Mouse (Mus musculus) erythroblast, embryonic 14.5 days (primary cell): ENCODE results near the gene Spaca5. TPM values are rescaled to one million over a fixed set of nuclear protein-coding genes. Genes with fewer than 3 reads are reported as not detected.

ENCODE experiments used
- H3K27me3 ChIP-seq: 2 replicates; pipeline ENCODE4 v1.6.1; 2012; ENCODE audit warnings: inconsistent platforms; ENCODE audit not compliant: control insufficient read depth
- H3K36me3 ChIP-seq: 2 replicates; pipeline ENCODE4 v1.6.1; 2012; ENCODE audit warnings: mild to moderate bottlenecking, inconsistent platforms; ENCODE audit not compliant: control insufficient read depth
- H3K4me1 ChIP-seq: 2 replicates; pipeline ENCODE4 v1.6.1; 2012; ENCODE audit warnings: inconsistent platforms; ENCODE audit not compliant: control insufficient read depth
- H3K4me3 ChIP-seq: replicated peaks from 2 replicates; pipeline ENCODE3; 2012; ENCODE audit warnings: moderate library complexity, mild to moderate bottlenecking, inconsistent platforms
- H3K9me3 ChIP-seq: 2 replicates; pipeline ENCODE4 v1.6.1; 2012; ENCODE audit warnings: low read length, inconsistent platforms, mixed read lengths; ENCODE audit not compliant: control insufficient read depth
- GATA1 ChIP-seq: IDR thresholded peaks from 2 replicates; pipeline ENCODE4 v1.6.1; 2012; ENCODE audit warnings: low read length, inconsistent platforms, mixed read lengths
- TAL1 ChIP-seq: IDR thresholded peaks from 3 replicates; pipeline ENCODE4 v1.6.1; 2012; ENCODE audit warnings: low read length, inconsistent platforms, mixed read lengths
- polyA plus RNA-seq: library from polyadenylated mRNA; stranded (reverse); fragments of >175 nt; gene quantifications from 2 replicates; pipeline ENCODE4 v1.2.3, GENCODE M21; 2012

Spaca5 gene
- not detected in 2 replicates for polyA plus RNA-seq

- H3K9me3 ChIP-seq = no peaks in the 10 kb centered on the region
- H3K4me3 ChIP-seq = no peak within 1 kb of the TSS
- no peaks in the 10 kb centered on the region for H3K4me1 ChIP-seq
- H3K27me3 ChIP-seq = no peaks in the 10 kb centered on the region
- H3K36me3 ChIP-seq = no peaks in the 10 kb centered on the region
- TF ChIP-seq TAL1 = no peak
- no peak for TF ChIP-seq GATA1
Measured at GRCm38 (mm10) chrX:21068106-21068505, at the start of gene Spaca5. Gene Spaca5, plus strand, starts transcription at chrX:21068406.

DNA sequence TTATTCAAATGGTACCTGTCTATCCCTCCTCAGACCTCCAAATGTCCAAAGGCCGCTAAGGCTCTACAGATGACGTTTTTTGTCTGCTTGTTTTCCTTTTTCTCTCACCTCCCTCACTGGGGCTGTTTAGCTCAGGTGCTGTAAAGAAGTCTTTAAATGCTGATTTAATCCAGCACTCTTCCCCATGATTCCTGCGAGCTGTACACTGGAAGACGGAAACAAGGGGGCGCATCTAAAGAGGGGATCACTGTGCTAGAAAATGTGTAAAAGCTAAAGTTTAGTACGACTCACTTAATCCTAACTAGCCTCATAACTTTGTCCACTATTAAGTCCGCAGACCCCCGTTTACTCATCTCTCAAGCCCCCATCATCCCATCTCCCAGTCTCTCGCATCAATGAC lies 6.7 kb upstream of the Spaca5 start:
- Histone ChIP-seq H3K27me3 (no peaks in the 10 kb centered on the region), H3K36me3 (no peaks in the 10 kb centered on the region), H3K4me3 (peak overlapping the region; percentile 77), H3K9me3 (no peaks in the 10 kb centered on the region), H3K4me1 (peaks cover 3% of the 10 kb centered on the region; the same call in 1 of the 2 replicates)
- TF ChIP-seq TAL1 (no peak), GATA1 (no peak)

DNA sequence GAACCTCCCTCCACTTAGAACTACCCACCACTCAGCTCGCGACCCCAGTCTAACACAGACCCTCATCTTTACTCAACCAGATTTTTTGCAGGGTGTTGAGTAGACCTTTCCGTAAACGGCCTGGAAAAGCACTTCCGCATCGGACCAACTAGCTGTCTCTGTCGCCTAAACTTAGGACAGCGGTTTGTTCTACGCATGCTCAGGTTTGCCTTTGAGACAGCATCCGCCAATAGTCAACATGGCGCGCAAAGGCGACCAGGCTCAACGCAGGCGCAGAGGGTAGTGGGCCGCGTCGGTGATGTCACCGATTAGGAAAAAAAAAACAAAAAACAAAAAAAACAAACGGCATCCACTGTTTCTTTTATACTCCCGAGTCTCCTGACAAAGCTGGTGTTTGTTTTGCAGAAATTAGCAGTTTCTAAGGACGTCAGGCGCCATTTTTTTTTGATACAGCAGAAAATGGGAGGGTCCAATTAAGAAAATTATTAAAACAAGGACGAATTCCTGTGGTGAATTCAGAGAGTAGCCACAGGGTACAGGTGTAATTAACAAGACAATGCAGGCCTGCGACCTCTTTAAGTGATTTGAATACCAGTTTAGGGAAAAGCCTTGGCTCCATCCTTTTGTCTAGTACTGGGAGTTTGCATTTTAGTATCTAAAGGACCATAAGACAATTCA lies 6.2 kb upstream of the Spaca5 start, which contains the start of gene Zfp182:
Zfp182 (minus strand) TSS at position 451 of the 678 bp plus-strand sequence.
- Histone ChIP-seq H3K4me3 (peak within 1 kb of the TSS; percentile 77), H3K9me3 (no peaks in the 10 kb centered on the region), H3K36me3 (no peaks in the 10 kb centered on the region), H3K4me1 (peaks cover 3% of the 10 kb centered on the region; the same call in 1 of the 2 replicates), H3K27me3 (no peaks in the 10 kb centered on the region)
- TF ChIP-seq TAL1 (no peak), GATA1 (no peak)

DNA sequence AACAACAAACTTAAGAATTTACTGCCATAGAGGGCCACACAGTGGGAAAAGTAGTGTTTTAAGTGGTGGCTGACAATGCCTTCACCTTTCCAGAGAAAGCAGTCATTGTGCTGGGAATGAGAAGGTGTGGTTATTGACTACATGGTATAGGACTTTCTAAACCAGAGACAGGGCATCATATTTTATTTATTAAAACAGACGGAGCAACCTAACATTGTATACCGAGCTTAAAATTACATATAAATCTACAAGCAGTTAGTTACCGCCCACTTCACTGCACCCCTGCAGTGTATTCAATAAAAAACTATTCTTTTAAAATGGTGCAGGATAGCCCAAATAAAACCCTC lies 5.7 kb upstream of the Spaca5 start:
- Histone ChIP-seq H3K9me3 (no peaks in the 10 kb centered on the region), H3K36me3 (no peaks in the 10 kb centered on the region), H3K4me3 (peak overlapping the region; percentile 77), H3K4me1 (peaks cover 3% of the 10 kb centered on the region; the same call in 1 of the 2 replicates), H3K27me3 (no peaks in the 10 kb centered on the region)
- no peak for TF ChIP-seq GATA1
- TF ChIP-seq TAL1 = no peak

DNA sequence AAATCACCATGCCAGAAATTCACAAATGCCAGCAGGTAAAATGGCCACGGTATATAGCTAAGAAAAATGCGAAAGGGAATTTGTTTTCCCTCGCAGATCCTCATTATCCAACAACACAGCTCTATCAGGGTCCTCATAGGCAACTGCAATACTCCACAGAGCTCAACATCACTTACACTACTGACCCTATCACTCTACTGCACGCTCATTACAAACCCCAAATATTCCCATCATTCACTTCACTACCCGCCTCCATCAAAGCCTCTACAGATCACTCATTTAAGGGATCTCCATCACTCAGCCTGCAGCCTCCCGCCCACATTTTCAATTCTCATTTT lies 20.4 kb downstream of the Spaca5 start:
- Histone ChIP-seq H3K36me3 (no peaks in the 10 kb centered on the region), H3K9me3 (no peaks in the 10 kb centered on the region), H3K27me3 (no peaks in the 10 kb centered on the region), H3K4me3 (peak overlapping the region; percentile 53), H3K4me1 (peaks cover 3% of the 10 kb centered on the region; the same call in 1 of the 2 replicates)
- TF ChIP-seq TAL1 = no peak
- no peak for TF ChIP-seq GATA1

DNA sequence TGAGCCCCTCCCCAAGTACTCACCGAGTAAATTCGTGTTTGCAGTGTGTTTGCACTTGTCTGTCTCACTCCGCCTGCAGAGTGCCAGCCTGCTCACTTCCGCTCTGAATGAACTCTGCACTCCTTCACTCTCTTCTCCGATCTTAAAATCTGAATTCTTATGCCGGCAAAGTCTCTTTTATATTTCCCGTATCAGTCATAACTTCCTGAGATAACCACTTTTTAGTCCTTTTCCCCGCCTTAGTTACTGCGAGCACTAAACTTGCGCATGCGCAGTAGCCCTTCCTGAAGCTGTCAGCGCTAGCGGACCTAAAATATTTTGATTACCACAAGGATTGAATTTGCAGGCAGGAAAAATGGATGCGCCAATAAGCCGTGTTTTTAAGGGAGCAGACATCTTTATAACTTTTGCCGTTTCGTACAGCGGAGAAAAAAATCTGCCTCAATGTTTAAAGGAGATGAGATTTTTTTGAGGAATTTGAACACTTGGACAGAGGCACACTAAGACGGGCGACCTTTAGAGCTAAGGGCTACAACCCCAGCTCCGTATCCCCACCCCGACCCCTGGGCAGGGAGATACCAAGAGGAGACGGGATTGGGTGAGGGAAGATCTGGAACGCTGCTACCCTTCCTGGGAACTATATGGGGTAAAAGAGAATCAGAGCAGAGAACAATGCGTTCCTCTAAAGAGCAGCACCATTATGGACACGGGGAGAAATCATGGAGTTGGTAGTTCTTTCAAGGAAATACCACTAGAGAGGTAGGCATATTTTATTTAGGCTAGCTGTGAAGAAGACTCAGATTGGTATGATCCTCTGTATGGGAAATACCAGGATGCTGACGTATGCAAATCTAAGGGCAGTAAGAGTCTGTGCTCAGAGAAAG lies 21.0 kb downstream of the Spaca5 start, which contains the start of gene Zfp300:
Zfp300 (minus strand) TSS at position 545 of the 884 bp plus-strand sequence.
- TF ChIP-seq TAL1 (no peak), GATA1 (no peak)
- Histone ChIP-seq H3K27me3 (no peaks in the 10 kb centered on the region), H3K36me3 (no peaks in the 10 kb centered on the region), H3K9me3 (no peaks in the 10 kb centered on the region), H3K4me1 (peaks cover 3% of the 10 kb centered on the region; the same call in 1 of the 2 replicates), H3K4me3 (peak within 1 kb of the TSS; percentile 53)

GRCm38 (mm10) chrX:21089867-21090239 lies 21.6 kb downstream of the Spaca5 start:
- no peaks in the 10 kb centered on the region for H3K9me3 ChIP-seq
- no peak for TF ChIP-seq GATA1
- no peaks in the 10 kb centered on the region for H3K36me3 ChIP-seq
- peaks cover 3% of the 10 kb centered on the region; the same call in 1 of the 2 replicates for H3K4me1 ChIP-seq
- no peak overlapping the region for H3K4me3 ChIP-seq
- H3K27me3 ChIP-seq = no peaks in the 10 kb centered on the region

DNA sequence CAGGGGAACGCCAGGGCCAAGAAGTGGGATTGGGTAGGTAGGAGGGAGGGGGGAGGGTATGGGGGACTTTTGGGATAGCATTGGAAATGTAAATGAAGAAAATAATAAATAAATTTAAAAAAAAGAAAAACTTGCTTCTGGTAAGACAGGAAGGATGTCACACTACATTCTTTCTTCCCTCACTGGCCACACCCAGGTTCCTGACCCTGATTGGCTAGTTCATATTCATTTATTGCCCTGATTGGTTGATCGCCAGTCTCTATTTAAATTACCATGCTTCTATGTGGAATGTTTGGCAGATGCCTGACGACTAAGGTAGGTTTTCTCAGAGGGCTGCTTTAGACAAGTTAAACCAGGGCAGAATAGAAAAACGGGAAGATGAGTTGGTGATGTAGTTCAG lies 47.3 kb downstream of the Spaca5 start, which contains the start of gene Ssxa1:
Ssxa1 (plus strand) TSS at position 301 of the 400 bp plus-strand sequence.
- TF ChIP-seq GATA1 (no peak), TAL1 (no peak)

More for the DNA sequence above, 47.3 kb downstream of the Spaca5 start, which contains the start of gene Ssxa1:
- Histone ChIP-seq H3K4me3 (no peak within 1 kb of the TSS), H3K27me3 (no peaks in the 10 kb centered on the region), H3K36me3 (no peaks in the 10 kb centered on the region), H3K9me3 (no peaks in the 10 kb centered on the region), H3K4me1 (no peaks in the 10 kb centered on the region)

Other genes starting within 250 kb of the Spaca5 start
- not detected in 2 replicates for gene Timp1, start 198.2 kb upstream of the Spaca5 start, polyA plus RNA-seq
- not detected in 2 replicates for gene Syn1, start 147.4 kb upstream of the Spaca5 start, polyA plus RNA-seq
- gene Cfp, start 136.9 kb upstream of the Spaca5 start, polyA plus RNA-seq = 1.6 and 1.9 TPM in 2 replicates
- gene Elk1, start 117.8 kb upstream of the Spaca5 start, polyA plus RNA-seq = 0.11 and 0.17 TPM in 2 replicates
- gene Uxt, start 106.4 kb upstream of the Spaca5 start, polyA plus RNA-seq = 1.6 and 2.8 TPM in 2 replicates
- gene Zfp182, start 6.1 kb upstream of the Spaca5 start, polyA plus RNA-seq = 0.01 TPM in 1 of 2 replicates, not detected in the other
- not detected in 2 replicates for gene Zfp300, start 21.1 kb downstream of the Spaca5 start, polyA plus RNA-seq
- not detected in 2 replicates for gene Ssxa1, start 47.4 kb downstream of the Spaca5 start, polyA plus RNA-seq
- gene Gm21876, start 107.2 kb downstream of the Spaca5 start, polyA plus RNA-seq = not detected in 2 replicates